Mouse (Mus musculus): ENCODE measurements around the gene 4930469K13Rik. TPM values are rescaled to one million over a fixed set of nuclear protein-coding genes. Genes with fewer than 3 reads are reported as not detected.

The 4930469K13Rik gene
- polyA plus RNA-seq, 1 experiment = not detected

DNA sequence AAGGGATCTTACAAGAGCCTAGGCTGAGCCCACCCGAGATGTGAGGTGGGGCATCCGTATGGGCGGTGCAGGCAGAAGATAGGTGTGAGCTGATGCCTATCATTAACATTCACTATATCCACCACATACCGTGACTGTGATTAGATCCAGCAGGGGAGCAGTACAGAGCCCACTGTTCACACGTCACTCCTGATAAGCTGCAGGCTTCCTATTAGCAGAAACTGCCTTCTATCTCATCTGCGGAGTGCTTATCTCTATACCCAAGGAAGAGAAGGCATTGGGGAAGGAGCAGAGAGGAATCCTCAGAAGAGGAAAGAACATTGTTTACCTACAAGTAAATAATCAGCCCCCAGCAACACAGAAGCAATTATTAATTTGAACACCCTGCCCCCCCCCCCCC, 36.6 kb downstream of the 4930469K13Rik start:
- TF ChIP-seq POLR2A (IDR thresholded peaks at IDR 0.05; ENCODE audit: extremely low read depth, insufficient read depth, low read length) (no peak), CTCF (IDR thresholded peaks at IDR 0.05; ENCODE audit: extremely low read depth, insufficient read depth, low read length) (no peak)
- no peak overlapping the region for H3K27ac ChIP-seq (ENCODE audit: insufficient read depth, low read length)
- H3K4me1 ChIP-seq (ENCODE audit: control insufficient read depth, insufficient read depth, low read length) = no peaks in the 10 kb centered on the region
- H3K4me3 ChIP-seq (ENCODE audit: insufficient read depth, low read length) = no peak overlapping the region

GRCm38 (mm10) chr11:34058960-34059359, 39.4 kb downstream of the 4930469K13Rik start:
- no peak overlapping the region for H3K4me3 ChIP-seq (ENCODE audit: insufficient read depth, low read length)
- H3K4me1 ChIP-seq (ENCODE audit: control insufficient read depth, insufficient read depth, low read length) = no peaks in the 10 kb centered on the region
- TF ChIP-seq POLR2A (IDR thresholded peaks at IDR 0.05; ENCODE audit: extremely low read depth, insufficient read depth, low read length) (no peak), CTCF (IDR thresholded peaks at IDR 0.05; ENCODE audit: extremely low read depth, insufficient read depth, low read length) (no peak)
- no peak overlapping the region for H3K27ac ChIP-seq (ENCODE audit: insufficient read depth, low read length)

DNA sequence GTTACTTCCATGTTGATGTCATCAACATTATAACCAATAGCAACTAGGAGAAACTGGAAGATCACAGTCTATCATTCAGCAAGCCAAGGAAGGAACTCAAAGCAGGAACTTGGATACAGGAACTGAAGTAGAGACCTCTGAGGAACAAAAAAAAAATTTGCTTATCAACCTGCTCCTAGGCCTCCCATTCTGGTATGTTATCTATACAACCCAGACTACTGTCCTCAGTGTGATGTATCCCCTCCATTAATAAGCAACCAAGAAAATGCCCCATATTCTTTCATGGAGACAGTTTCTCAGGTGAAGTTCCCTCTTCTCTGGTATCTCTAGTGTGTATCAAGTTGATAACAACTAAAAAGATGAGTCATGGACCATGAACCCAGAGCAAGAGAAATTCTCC, 40.0 kb downstream of the 4930469K13Rik start:
- TF ChIP-seq CTCF (IDR thresholded peaks at IDR 0.05; ENCODE audit: extremely low read depth, insufficient read depth, low read length) = no peak
- TF ChIP-seq POLR2A (IDR thresholded peaks at IDR 0.05; ENCODE audit: extremely low read depth, insufficient read depth, low read length) = no peak
- no peaks in the 10 kb centered on the region for H3K4me1 ChIP-seq (ENCODE audit: control insufficient read depth, insufficient read depth, low read length)
- H3K27ac ChIP-seq (ENCODE audit: insufficient read depth, low read length) = no peak overlapping the region
- no peak overlapping the region for H3K4me3 ChIP-seq (ENCODE audit: insufficient read depth, low read length)

GRCm38 (mm10) chr11:34056715-34057114, 41.6 kb downstream of the 4930469K13Rik start:
- Histone ChIP-seq H3K4me3 (ENCODE audit: insufficient read depth, low read length) (no peak overlapping the region), H3K27ac (ENCODE audit: insufficient read depth, low read length) (no peak overlapping the region), H3K4me1 (ENCODE audit: control insufficient read depth, insufficient read depth, low read length) (no peaks in the 10 kb centered on the region)
- TF ChIP-seq POLR2A (IDR thresholded peaks at IDR 0.05; ENCODE audit: extremely low read depth, insufficient read depth, low read length) = no peak
- no peak for TF ChIP-seq CTCF (IDR thresholded peaks at IDR 0.05; ENCODE audit: extremely low read depth, insufficient read depth, low read length)

DNA sequence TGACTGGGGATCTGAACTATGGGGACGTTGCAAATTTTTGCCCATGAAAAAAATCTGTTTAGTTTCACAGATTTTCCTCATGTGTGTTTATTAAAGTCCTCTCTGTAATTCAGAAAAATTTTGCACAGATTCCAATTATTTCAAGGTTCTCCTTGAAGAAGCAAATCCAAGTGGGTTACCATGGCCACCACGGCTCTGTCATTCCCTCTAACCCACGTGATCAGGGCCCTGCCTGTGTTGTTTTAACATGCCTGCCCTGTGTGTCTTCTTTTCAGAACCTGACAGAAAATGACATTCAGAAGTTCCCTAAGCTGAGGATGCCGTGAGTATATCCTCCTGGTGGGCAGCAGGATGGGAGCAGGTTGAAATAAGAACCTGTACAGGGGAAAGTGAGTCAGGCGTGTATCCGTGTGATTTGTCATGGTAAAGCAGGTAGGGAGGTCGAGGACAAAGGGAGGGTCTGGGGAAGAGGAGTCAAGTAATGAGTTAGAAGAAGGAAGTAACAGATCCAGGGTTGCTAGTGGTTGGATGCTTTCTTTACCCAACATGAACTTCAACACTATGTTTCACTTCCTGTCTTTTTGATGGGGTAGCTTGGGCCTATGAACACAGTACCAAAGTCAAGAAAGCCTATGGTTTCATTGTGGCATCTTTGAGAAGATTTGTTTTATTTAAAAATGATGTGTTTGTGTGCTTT, 44.2 kb downstream of the 4930469K13Rik start:
- no peak overlapping the region for H3K4me3 ChIP-seq (ENCODE audit: insufficient read depth, low read length)
- TF ChIP-seq POLR2A (IDR thresholded peaks at IDR 0.05; ENCODE audit: extremely low read depth, insufficient read depth, low read length) = no peak
- TF ChIP-seq CTCF (IDR thresholded peaks at IDR 0.05; ENCODE audit: extremely low read depth, insufficient read depth, low read length) = no peak
- no peaks in the 10 kb centered on the region for H3K4me1 ChIP-seq (ENCODE audit: control insufficient read depth, insufficient read depth, low read length)
- H3K27ac ChIP-seq (ENCODE audit: insufficient read depth, low read length) = no peak overlapping the region

DNA sequence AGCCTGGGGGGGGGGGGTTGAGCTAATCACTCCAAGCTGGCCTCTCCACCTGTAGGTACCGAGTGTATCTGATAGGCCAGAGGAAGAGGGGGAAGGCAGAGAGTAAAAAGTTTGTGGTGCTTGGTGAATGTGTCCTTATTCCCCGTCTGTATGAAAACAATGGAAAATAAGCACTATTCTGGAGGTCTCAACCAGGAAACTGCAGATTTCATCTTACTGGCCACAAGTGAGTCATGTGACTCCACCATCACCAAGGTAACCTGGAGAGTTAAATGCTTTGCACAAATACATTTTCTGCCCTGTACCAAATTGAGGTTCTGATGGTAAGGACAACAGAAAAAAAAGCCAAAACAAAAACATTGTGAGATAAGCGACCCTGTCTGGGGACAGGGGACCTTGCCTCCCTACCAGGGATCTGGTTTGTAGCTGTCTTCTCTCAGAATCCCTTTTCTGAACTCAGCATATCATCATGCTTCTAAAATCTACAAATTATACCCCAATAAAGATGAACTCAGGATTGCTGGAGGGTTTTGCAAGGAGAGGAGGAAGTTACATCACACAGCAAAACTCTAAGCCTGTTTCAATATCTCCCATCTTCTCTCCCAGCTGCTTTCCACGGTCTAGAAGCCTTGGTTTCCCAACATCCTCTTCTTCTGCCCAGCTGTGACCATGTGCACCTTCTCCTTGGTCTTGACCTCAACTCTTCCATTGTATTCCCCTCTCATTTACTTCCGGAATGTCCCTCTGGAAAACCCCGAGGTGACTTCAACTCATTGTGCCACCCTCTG, 45.1 kb downstream of the 4930469K13Rik start:
- Histone ChIP-seq H3K4me1 (ENCODE audit: control insufficient read depth, insufficient read depth, low read length) (no peaks in the 10 kb centered on the region), H3K4me3 (ENCODE audit: insufficient read depth, low read length) (no peak overlapping the region), H3K27ac (ENCODE audit: insufficient read depth, low read length) (no peak overlapping the region)
- no peak for TF ChIP-seq POLR2A (IDR thresholded peaks at IDR 0.05; ENCODE audit: extremely low read depth, insufficient read depth, low read length)
- no peak for TF ChIP-seq CTCF (IDR thresholded peaks at IDR 0.05; ENCODE audit: extremely low read depth, insufficient read depth, low read length)

DNA sequence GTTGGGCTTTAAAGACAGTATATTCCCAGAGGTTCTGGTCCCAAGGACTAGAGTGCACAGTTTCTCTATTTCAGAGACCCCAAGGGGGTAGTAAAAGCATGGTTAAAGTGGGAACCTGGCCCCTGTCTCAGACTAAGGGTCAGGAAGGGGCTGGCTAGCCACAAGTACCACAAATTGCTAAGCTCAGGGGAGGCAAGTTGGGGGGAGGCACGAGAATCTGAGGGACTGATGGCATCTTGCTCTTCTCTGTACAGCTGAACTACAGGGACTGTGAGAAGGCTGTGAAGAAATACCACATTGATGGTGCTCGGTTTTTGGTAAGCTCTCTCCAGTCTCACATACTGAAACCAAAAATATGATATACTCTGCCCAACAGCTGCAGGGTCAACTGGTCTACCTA, 47.7 kb downstream of the 4930469K13Rik start:
- Histone ChIP-seq H3K4me3 (ENCODE audit: insufficient read depth, low read length) (no peak overlapping the region), H3K27ac (ENCODE audit: insufficient read depth, low read length) (no peak overlapping the region), H3K4me1 (ENCODE audit: control insufficient read depth, insufficient read depth, low read length) (no peaks in the 10 kb centered on the region)
- TF ChIP-seq POLR2A (IDR thresholded peaks at IDR 0.05; ENCODE audit: extremely low read depth, insufficient read depth, low read length) (no peak), CTCF (IDR thresholded peaks at IDR 0.05; ENCODE audit: extremely low read depth, insufficient read depth, low read length) (no peak)

DNA sequence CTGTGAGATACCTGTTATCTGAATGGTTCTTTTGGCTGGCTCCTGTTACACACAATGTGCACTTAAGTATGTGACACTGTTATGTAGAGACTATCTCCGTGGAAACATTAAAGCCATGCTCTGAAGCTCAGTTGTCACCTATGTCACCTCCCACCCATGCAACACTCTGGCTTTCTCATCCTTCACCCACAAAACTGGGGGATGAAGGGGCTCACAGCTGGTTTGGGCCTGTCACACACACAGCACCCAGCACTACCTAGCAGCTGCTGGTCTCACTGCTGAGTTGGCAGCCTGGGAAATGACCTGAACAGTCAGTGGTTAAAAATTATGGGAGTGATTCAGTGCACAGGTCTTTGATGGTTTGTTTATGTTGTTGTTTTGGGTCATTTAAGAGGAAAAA, 48.3 kb downstream of the 4930469K13Rik start:
- no peak overlapping the region for H3K4me3 ChIP-seq (ENCODE audit: insufficient read depth, low read length)
- no peak overlapping the region for H3K27ac ChIP-seq (ENCODE audit: insufficient read depth, low read length)
- TF ChIP-seq CTCF (IDR thresholded peaks at IDR 0.05; ENCODE audit: extremely low read depth, insufficient read depth, low read length) (no peak), POLR2A (IDR thresholded peaks at IDR 0.05; ENCODE audit: extremely low read depth, insufficient read depth, low read length) (no peak)
- H3K4me1 ChIP-seq (ENCODE audit: control insufficient read depth, insufficient read depth, low read length) = no peaks in the 10 kb centered on the region

GRCm38 (mm10) chr11:34049125-34049379, 49.3 kb downstream of the 4930469K13Rik start:
- H3K4me3 ChIP-seq (ENCODE audit: insufficient read depth, low read length) = no peak overlapping the region
- no peak overlapping the region for H3K27ac ChIP-seq (ENCODE audit: insufficient read depth, low read length)
- TF ChIP-seq POLR2A (IDR thresholded peaks at IDR 0.05; ENCODE audit: extremely low read depth, insufficient read depth, low read length) (no peak), CTCF (IDR thresholded peaks at IDR 0.05; ENCODE audit: extremely low read depth, insufficient read depth, low read length) (no peak)
- H3K4me1 ChIP-seq (ENCODE audit: control insufficient read depth, insufficient read depth, low read length) = no peaks in the 10 kb centered on the region

Measured in cortical plate, adult 2 months (tissue).